Mouse (Mus musculus) 3134 (cell line): ENCODE measurements around the gene 2310022B05Rik.

Experiments
- DNase-seq: peaks from one replicate; pipeline ENCODE4 v3.0.0-alpha.2; 2011; ENCODE audit warnings: low spot score; ENCODE audit not compliant: insufficient read length; ENCODE audit errors: extremely low read depth

The 2310022B05Rik gene

GRCm38 (mm10) chr8:124617266-124617869, 45.8 kb downstream of the 2310022B05Rik start:
- DNase-seq = peak; percentile 56

GRCm38 (mm10) chr8:124614325-124614724, 48.8 kb downstream of the 2310022B05Rik start:
- no peak for DNase-seq

GRCm38 (mm10) chr8:124608972-124609353, 54.2 kb downstream of the 2310022B05Rik start:
- DNase-seq = no peak

GRCm38 (mm10) chr8:124608239-124608971, 54.8 kb downstream of the 2310022B05Rik start:
- DNase-seq = no peak

GRCm38 (mm10) chr8:124604066-124604465, 59.1 kb downstream of the 2310022B05Rik start:
- DNase-seq = no peak

- DNase-seq = no peak
Observed at GRCm38 (mm10) chr8:124589393-124589792, 73.8 kb downstream of the 2310022B05Rik start.

GRCm38 (mm10) chr8:124586556-124586955, 76.6 kb downstream of the 2310022B05Rik start:
- DNase-seq = no peak
